9 mouse cellular contexts compared by ENCODE assay signal in the genomic region with DNA sequence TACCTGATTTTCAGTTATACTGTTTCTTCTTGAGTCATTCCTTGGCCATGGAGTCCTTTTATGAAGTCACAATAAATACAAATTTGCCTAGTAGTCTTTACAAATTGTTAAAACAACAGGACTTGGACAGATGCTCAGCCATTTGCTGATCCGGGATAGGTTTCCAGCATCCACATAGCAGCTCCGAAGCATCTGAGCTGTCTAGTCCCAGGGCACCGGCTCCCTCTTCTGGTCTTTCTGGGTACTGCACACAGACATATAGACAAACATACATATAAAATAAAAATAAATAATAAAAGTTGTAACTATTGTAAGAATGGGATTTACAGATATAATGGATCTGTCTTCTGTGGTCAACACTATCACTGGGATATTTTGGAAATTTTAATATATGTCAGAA.
DNase-seq lines count a peak whose midpoint lies in the region; ATAC-seq and TF ChIP-seq lines count a peak whose summit lies in the region.
"Had no signal": no experiment of that assay in that cellular context is flagged by ENCODE, and none has a peak within 500 bp of the region (broad histone marks: within the 10 kb centered on the region; RNA-seq: fewer than 3 reads in every experiment).

No protein-coding gene starts in this region.

- H3K9me3 ChIP-seq in lung, embryonic 14.5 days (ENCODE audit: low read depth, low read length): peaks cover 3% of the 10 kb centered on the region; the same call in 1 of the 2 replicates

- no peaks in the 10 kb centered on the region for H3K36me3 ChIP-seq in lung, embryonic 14.5 days (ENCODE audit: insufficient read depth)
- H3K36me3 ChIP-seq: G1E had no signal

- ATAC-seq in lung, embryonic 14.5 days (ENCODE audit: insufficient read depth): no peak

- peak; percentile 45 for DNase-seq in adrenal gland, postnatal 14 days
- DNase-seq in adrenal gland, postnatal 4 days (ENCODE audit: low spot score in 2 of 2): no peak
- no peak for DNase-seq in layer of hippocampus, adult 2 months (ENCODE audit: low spot score in 2 of 2)
- no peak for DNase-seq in layer of hippocampus, postnatal 14 days (ENCODE audit: low spot score in 2 of 2)
- peak; percentile 4 for DNase-seq in WW6 (ENCODE audit: low read depth, low spot score)
- peak; percentile 51 for DNase-seq in lung, embryonic 14.5 days
- peak; percentile 42 to 49 for DNase-seq in thymus, postnatal 36 days
- DNase-seq in right cerebral cortex, postnatal 25 days: no peak

- WGBS in lung, embryonic 14.5 days: 55% methylated on average over 3 of the region's 3 CpGs

- no peak overlapping the region for H3K4me2 ChIP-seq in lung, embryonic 14.5 days

- TF ChIP-seq CTCF in layer of hippocampus, adult 2 months (conservative IDR thresholded peaks at IDR 0.05): peak; percentile 81
- TF ChIP-seq CTCF in lung, embryonic 14.5 days (IDR thresholded peaks at IDR 0.05; ENCODE audit: low read depth): peak; percentile 61

- no peak overlapping the region for H3K4me3 ChIP-seq in layer of hippocampus, adult 2 months
- no peak overlapping the region for H3K4me3 ChIP-seq in lung, embryonic 14.5 days (ENCODE audit: low read depth, low read length)

- H3K27ac ChIP-seq in layer of hippocampus, adult 2 months: no peak overlapping the region
- H3K27ac ChIP-seq in lung, embryonic 14.5 days (ENCODE audit: low read depth): no peak overlapping the region

- H3K9ac ChIP-seq in lung, embryonic 14.5 days: no peak overlapping the region

- H3K27me3 ChIP-seq in lung, embryonic 14.5 days (ENCODE audit: insufficient read depth, low read length): no peaks in the 10 kb centered on the region

- no peaks in the 10 kb centered on the region for H3K4me1 ChIP-seq in lung, embryonic 14.5 days (ENCODE audit: insufficient read depth)

Comparison
In these comparisons a context has a peak if more than half of its experiments do, and no peak if none do; other contexts are left out.
1. DNase-seq: peak in adrenal gland, postnatal 14 days (single experiment), WW6 (single experiment), lung, embryonic 14.5 days (single experiment) and thymus, postnatal 36 days (2 of 2); none in adrenal gland, postnatal 4 days (0 of 2), layer of hippocampus, adult 2 months (0 of 2), layer of hippocampus, postnatal 14 days (0 of 2) and right cerebral cortex, postnatal 25 days (single experiment).